Mouse (Mus musculus) hindbrain, embryonic 10.5 days (tissue): ENCODE measurements around the gene Adora1. TPM values are rescaled to one million over a fixed set of nuclear protein-coding genes. Genes with fewer than 3 reads are reported as not detected.

Experiments used
- DNase-seq: peaks from one replicate; pipeline ENCODE4 v3.0.0-alpha.2; 2017; ENCODE audit warnings: low spot score
- H3K27ac ChIP-seq: fragments of 300-500 bp; sonication (generic); 2 replicates; pipeline ENCODE4 v1.5.1; 2016; ENCODE audit warnings: mild to moderate bottlenecking, moderate library complexity
- H3K27me3 ChIP-seq: fragments of 300-500 bp; sonication (generic); 2 replicates; pipeline ENCODE4 v1.6.1; 2016; ENCODE audit warnings: mild to moderate bottlenecking; ENCODE audit not compliant: poor library complexity, insufficient read depth, severe bottlenecking
- H3K36me3 ChIP-seq: fragments of 300-500 bp; sonication (generic); 2 replicates; pipeline ENCODE4 v1.6.1; 2016; ENCODE audit warnings: mild to moderate bottlenecking, moderate library complexity
- H3K4me1 ChIP-seq: fragments of 300-500 bp; sonication (generic); replicated peaks from 2 replicates; pipeline ENCODE4 v1.6.1; 2016; ENCODE audit warnings: mild to moderate bottlenecking
- H3K4me3 ChIP-seq: fragments of 300-500 bp; sonication (generic); 2 replicates; pipeline ENCODE4 v1.5.1; 2016; ENCODE audit warnings: mild to moderate bottlenecking, moderate library complexity
- H3K9me3 ChIP-seq: fragments of 300-500 bp; sonication (generic); 2 replicates; pipeline ENCODE4 v1.6.1; 2016; ENCODE audit warnings: mild to moderate bottlenecking, moderate library complexity
- WGBS: fragments of 180-500 bp; shearing (Covaris S2); methylation state at CpG from one replicate; pipeline ENCODE4 v1.1.7; 2016; 5-methylcytosine and 5-hydroxymethylcytosine counted together
- polyA plus RNA-seq: library from polyadenylated mRNA; unstranded; fragments of >200 nt; fragmentation: Nextera tagmentation; extraction: Ambion mirVana; gene quantifications from 2 replicates; pipeline ENCODE4 v1.2.1, GENCODE M21; 2016

Gene Adora1
- polyA plus RNA-seq, 1 experiment from 2014 or later = 0.37 TPM

GRCm38 (mm10) chr1:134151655-134152412, 83.4 kb downstream of the Adora1 start:
- Histone ChIP-seq H3K4me1 (no peaks in the 10 kb centered on the region; the same call in 1 of the 2 replicates), H3K27me3 (no peaks in the 10 kb centered on the region), H3K4me3 (no peak overlapping the region), H3K27ac (no peak overlapping the region), H3K9me3 (0 out of 2 replicates have a peak, but pooled peaks cover 3% of the 10 kb centered on the region), H3K36me3 (no peaks in the 10 kb centered on the region)
- DNase-seq = peak; percentile 89
- 39% methylated on average over 13 of the region's 13 CpGs for WGBS

- Histone ChIP-seq H3K27me3 (no peaks in the 10 kb centered on the region), H3K9me3 (0 out of 2 replicates have a peak, but pooled peaks cover 3% of the 10 kb centered on the region), H3K4me3 (no peak overlapping the region), H3K27ac (no peak overlapping the region), H3K36me3 (no peaks in the 10 kb centered on the region), H3K4me1 (no peaks in the 10 kb centered on the region; the same call in 1 of the 2 replicates)
- WGBS = 92% methylated on average over 9 of the region's 9 CpGs
- DNase-seq = no peak
These were observed 84.5 kb downstream of the Adora1 start for GRCm38 (mm10) chr1:134150745-134151144.

DNA sequence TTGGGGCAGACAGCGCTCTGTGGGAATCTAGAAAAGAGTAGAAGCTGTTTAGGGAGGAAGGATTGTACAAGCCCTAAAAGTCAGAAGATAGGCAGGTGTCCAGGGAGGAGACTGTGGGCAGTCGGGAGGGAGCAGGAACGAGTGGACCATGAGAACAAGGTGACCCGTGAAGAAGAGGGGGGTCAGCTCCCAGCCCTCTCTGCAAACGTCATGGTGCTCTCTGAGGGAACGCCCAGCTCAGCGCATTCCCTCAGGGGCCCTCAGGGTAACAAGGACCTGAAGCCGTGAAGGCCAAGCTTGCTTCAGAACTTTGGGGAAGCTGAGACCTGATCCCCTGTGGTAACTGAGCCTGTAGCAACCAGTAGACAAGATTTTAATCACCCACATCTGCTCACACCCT, 85.2 kb downstream of the Adora1 start:
- DNase-seq = no peak
- no peaks in the 10 kb centered on the region for H3K36me3 ChIP-seq
- WGBS = 71% methylated on average over 8 of the region's 8 CpGs
- no peak overlapping the region for H3K27ac ChIP-seq
- no peaks in the 10 kb centered on the region for H3K27me3 ChIP-seq
- no peak overlapping the region for H3K4me3 ChIP-seq
- 0 out of 2 replicates have a peak, but pooled peaks cover 2% of the 10 kb centered on the region for H3K9me3 ChIP-seq
- no peaks in the 10 kb centered on the region; the same call in 1 of the 2 replicates for H3K4me1 ChIP-seq

Other genes with a start within 250 kb of the Adora1 start
- 3.6 and 9.8 TPM in 2 replicates for gene Fmod, start 198.2 kb downstream of the Adora1 start, polyA plus RNA-seq
- gene Btg2, start 156.3 kb downstream of the Adora1 start, polyA plus RNA-seq = 100.0 and 117 TPM in 2 replicates
- not detected in 2 replicates for gene Chit1, start 124.2 kb downstream of the Adora1 start, polyA plus RNA-seq
- gene Chil1, start 53.3 kb downstream of the Adora1 start, polyA plus RNA-seq = 1.5 and 3.4 TPM in 2 replicates
- gene Mybph, start 42.0 kb downstream of the Adora1 start, polyA plus RNA-seq = 0.21 and 0.39 TPM in 2 replicates
- gene Myog, start 54.6 kb upstream of the Adora1 start, polyA plus RNA-seq = 0.14 and 0.33 TPM in 2 replicates
- 3.2 and 4.1 TPM in 2 replicates for gene Ppfia4, start 97.5 kb upstream of the Adora1 start, polyA plus RNA-seq
- 108 and 132 TPM in 2 replicates for gene Tmem183a, start 126.5 kb upstream of the Adora1 start, polyA plus RNA-seq
- not detected in 2 replicates for gene 4933406M09Rik, start 150.5 kb upstream of the Adora1 start, polyA plus RNA-seq
- 27.3 and 31.2 TPM in 2 replicates for gene Cyb5r1, start 170.1 kb upstream of the Adora1 start, polyA plus RNA-seq
- gene Adipor1, start 179.9 kb upstream of the Adora1 start, polyA plus RNA-seq = 77.1 and 77.8 TPM in 2 replicates
- gene Klhl12, start 220.1 kb upstream of the Adora1 start, polyA plus RNA-seq = 31.7 and 37.2 TPM in 2 replicates